Mouse (Mus musculus) liver, adult 2 months (tissue): ENCODE measurements around the gene Gm12830. TPM values are rescaled to one million over a fixed set of nuclear protein-coding genes. Genes with fewer than 3 reads are reported as not detected.

Experiments used
- DNase-seq: peaks from one replicate; pipeline ENCODE4 v3.0.0-alpha.2; 2011; ENCODE audit warnings: low read depth, low spot score; ENCODE audit errors: extremely low read depth
- H3K27ac ChIP-seq: fragments of 200-500 bp; replicated peaks from 2 replicates; pipeline ENCODE4 v1.5.1; 2012; ENCODE audit warnings: low read depth, mild to moderate bottlenecking, control low read depth, inconsistent platforms, low read length; ENCODE audit not compliant: insufficient read depth
- H3K27me3 ChIP-seq: fragments of 200-500 bp; 2 replicates; pipeline ENCODE4 v1.6.1; 2012; ENCODE audit warnings: mild to moderate bottlenecking, moderate library complexity, low read length, inconsistent platforms; ENCODE audit not compliant: control insufficient read depth, insufficient read depth
- H3K36me3 ChIP-seq: fragments of 200-500 bp; 2 replicates; pipeline ENCODE4 v1.6.1; 2012; ENCODE audit warnings: low read length, inconsistent platforms; ENCODE audit not compliant: control insufficient read depth, insufficient read depth
- H3K4me1 ChIP-seq: fragments of 200-500 bp; 2 replicates; pipeline ENCODE4 v1.6.1; 2011; ENCODE audit warnings: low read length; ENCODE audit not compliant: control insufficient read depth, insufficient read depth
- H3K4me3 ChIP-seq: fragments of 200-500 bp; 2 replicates; pipeline ENCODE4 v1.5.1; 2011; ENCODE audit warnings: low read depth, mild to moderate bottlenecking, control low read depth, low read length, moderate library complexity; ENCODE audit not compliant: insufficient read depth
- H3K79me2 ChIP-seq: fragments of 200-500 bp; 2 replicates; pipeline ENCODE4 v1.6.1; 2012; ENCODE audit warnings: inconsistent platforms, mild to moderate bottlenecking, low read length, moderate library complexity; ENCODE audit not compliant: control insufficient read depth, insufficient read depth
- H3K9ac ChIP-seq: fragments of 200-500 bp; 2 replicates; pipeline ENCODE4 v1.6.1; 2012; ENCODE audit warnings: low read depth, mild to moderate bottlenecking, control low read depth, inconsistent platforms, low read length
- CTCF ChIP-seq: fragments of 200-500 bp; IDR thresholded peaks from 2 replicates; pipeline ENCODE4 v1.5.1; 2011; ENCODE audit warnings: low read depth, low read length, control low read depth
- POLR2A ChIP-seq: fragments of 200-500 bp; IDR thresholded peaks from 2 replicates; pipeline ENCODE4 v1.6.1; 2011; ENCODE audit warnings: low read length, control low read depth; ENCODE audit not compliant: insufficient read depth; ENCODE audit errors: extremely low read depth
- WGBS: fragments of 180-500 bp; shearing (Covaris S2); methylation state at CpG from one replicate; pipeline ENCODE4 v1.1.7; 2018; 5-methylcytosine and 5-hydroxymethylcytosine counted together
- polyA plus RNA-seq: library from polyadenylated mRNA; depleted of rRNA; stranded (reverse); fragments of >200 nt; gene quantifications from 2 replicates; pipeline ENCODE4 v1.2.3, GENCODE M21; 2012
- total RNA-seq: library from RNA; depleted of rRNA; stranded (reverse); fragments of >200 nt; gene quantifications from 2 replicates; pipeline ENCODE4 v1.2.3, GENCODE M21; 2014

Gm12830 gene
- total and polyA plus RNA-seq, 2 experiments: not detected

- Histone ChIP-seq H3K4me3 (no peak overlapping the region), H3K36me3 (no peaks in the 10 kb centered on the region), H3K27ac (no peak overlapping the region), H3K4me1 (no peaks in the 10 kb centered on the region; the same call in 1 of the 2 replicates), H3K79me2 (no peaks in the 10 kb centered on the region), H3K9ac (no peak overlapping the region), H3K27me3 (peaks cover 18% of the 10 kb centered on the region)
- DNase-seq: no peak
- TF ChIP-seq CTCF (no peak), POLR2A (no peak)
- 65% methylated on average over 9 of the region's 9 CpGs for WGBS
Measured at GRCm38 (mm10) chr4:114841336-114841920, 19.9 kb downstream of the Gm12830 start.

- H3K27me3 ChIP-seq: peaks cover 18% of the 10 kb centered on the region
- WGBS: 18% methylated on average over 9 of the region's 11 CpGs
Measured at GRCm38 (mm10) chr4:114842376-114842960, 20.9 kb downstream of the Gm12830 start.

GRCm38 (mm10) chr4:114843097-114843721, 21.7 kb downstream of the Gm12830 start:
- Histone ChIP-seq H3K9ac (no peak overlapping the region), H3K27ac (no peak overlapping the region), H3K27me3 (peaks cover 18% of the 10 kb centered on the region), H3K36me3 (no peaks in the 10 kb centered on the region), H3K79me2 (no peaks in the 10 kb centered on the region), H3K4me3 (peak overlapping the region; percentile 25; the same call in 1 of the 2 replicates), H3K4me1 (no peaks in the 10 kb centered on the region; the same call in 1 of the 2 replicates)
- TF ChIP-seq CTCF: no peak
- TF ChIP-seq POLR2A: no peak
- peak; percentile 9 for DNase-seq
- WGBS: 3% methylated on average over 51 of the region's 51 CpGs

More at GRCm38 (mm10) chr4:114842376-114842960, 20.9 kb downstream of the Gm12830 start:
- Histone ChIP-seq H3K4me1 (no peaks in the 10 kb centered on the region; the same call in 1 of the 2 replicates), H3K4me3 (no peak overlapping the region), H3K36me3 (no peaks in the 10 kb centered on the region), H3K9ac (no peak overlapping the region), H3K27ac (no peak overlapping the region), H3K79me2 (no peaks in the 10 kb centered on the region)
- no peak for DNase-seq
- TF ChIP-seq CTCF: no peak
- no peak for TF ChIP-seq POLR2A

- no peak for DNase-seq
- no peaks in the 10 kb centered on the region for H3K36me3 ChIP-seq
- no peaks in the 10 kb centered on the region for H3K79me2 ChIP-seq
- H3K9ac ChIP-seq: no peak overlapping the region
- TF ChIP-seq CTCF: no peak
- H3K4me1 ChIP-seq: no peaks in the 10 kb centered on the region; the same call in 1 of the 2 replicates
- peaks cover 19% of the 10 kb centered on the region for H3K27me3 ChIP-seq
- WGBS: 56% methylated on average over 1 of the region's 1 CpGs
- no peak overlapping the region for H3K4me3 ChIP-seq
- no peak overlapping the region for H3K27ac ChIP-seq
Measured at GRCm38 (mm10) chr4:114844600-114844999, 23.1 kb downstream of the Gm12830 start.

GRCm38 (mm10) chr4:114845622-114846021, 24.1 kb downstream of the Gm12830 start:
- no peaks in the 10 kb centered on the region; the same call in 1 of the 2 replicates for H3K4me1 ChIP-seq
- DNase-seq: no peak
- no peak overlapping the region for H3K4me3 ChIP-seq
- peaks cover 20% of the 10 kb centered on the region for H3K27me3 ChIP-seq
- H3K36me3 ChIP-seq: no peaks in the 10 kb centered on the region
- H3K79me2 ChIP-seq: no peaks in the 10 kb centered on the region
- no peak overlapping the region for H3K9ac ChIP-seq
- no peak for TF ChIP-seq POLR2A
- H3K27ac ChIP-seq: no peak overlapping the region
- 76% methylated on average over 4 of the region's 4 CpGs for WGBS

- Histone ChIP-seq H3K9ac (no peak overlapping the region), H3K79me2 (no peaks in the 10 kb centered on the region), H3K4me1 (no peaks in the 10 kb centered on the region; the same call in 1 of the 2 replicates), H3K36me3 (no peaks in the 10 kb centered on the region), H3K27ac (no peak overlapping the region), H3K4me3 (no peak overlapping the region), H3K27me3 (peaks cover 16% of the 10 kb centered on the region)
- WGBS: 90% methylated on average over 6 of the region's 6 CpGs
- TF ChIP-seq CTCF (no peak), POLR2A (no peak)
- no peak for DNase-seq
Measured at GRCm38 (mm10) chr4:114846723-114847122, 25.2 kb downstream of the Gm12830 start.
